Mouse (Mus musculus): ENCODE results near the gene Tmem265. TPM values are rescaled to one million over a fixed set of nuclear protein-coding genes. Genes with fewer than 3 reads are reported as not detected.

The Tmem265 gene
- 3.3 and 4.0 TPM in 2 replicates for polyA plus RNA-seq (2015; fragmentation: Nextera tagmentation; extraction: Ambion mirVana)

GRCm38 (mm10) chr7:127561340-127561858 lies at the start of gene Tmem265:
TSS of gene Tmem265 (plus strand) at chr7:127561390.
- Histone ChIP-seq H3K36me3 (peaks cover 87% of the 10 kb centered on the region), H3K27ac (no peak within 1 kb of the TSS; the same call in 1 of the 2 replicates), H3K9ac (no peak within 1 kb of the TSS), H3K4me3 (replicated peaks) (no peak within 1 kb of the TSS), H3K27me3 (no peaks in the 10 kb centered on the region), H3K4me1 (replicated peaks) (no peaks in the 10 kb centered on the region), H3K9me3 (replicated peaks) (no peaks in the 10 kb centered on the region), H3K4me2 (no peak within 1 kb of the TSS)
- ATAC-seq (ENCODE audit: low read depth): no peak
- WGBS (ENCODE audit: insufficient replicate concordance): 82% methylated on average over 5 of the region's 5 CpGs
- no peak for DNase-seq

GRCm38 (mm10) chr7:127511808-127512230 lies 49.4 kb upstream of the Tmem265 start, which contains the start of gene Srcap:
TSS of gene Srcap (plus strand) at chr7:127511983.
- peaks cover 43% of the 10 kb centered on the region for H3K4me1 ChIP-seq (replicated peaks)
- 1% methylated on average over 37 of the region's 37 CpGs for WGBS (ENCODE audit: insufficient replicate concordance)
- peak within 1 kb of the TSS; percentile 96 for H3K4me3 ChIP-seq (replicated peaks)
- peak within 1 kb of the TSS; percentile 92 for H3K4me2 ChIP-seq
- ATAC-seq (ENCODE audit: low read depth) (peak; percentile 95), DNase-seq (peak; percentile 97)
- H3K27ac ChIP-seq: peak within 1 kb of the TSS; percentile 96
- peak within 1 kb of the TSS; percentile 95 for H3K9ac ChIP-seq
- H3K9me3 ChIP-seq (replicated peaks): no peaks in the 10 kb centered on the region
- H3K36me3 ChIP-seq: peaks cover 30% of the 10 kb centered on the region
- no peaks in the 10 kb centered on the region for H3K27me3 ChIP-seq

- peak overlapping the region; percentile 92 for H3K4me2 ChIP-seq
- peaks cover 36% of the 10 kb centered on the region for H3K36me3 ChIP-seq
- H3K27me3 ChIP-seq: no peaks in the 10 kb centered on the region
- H3K4me1 ChIP-seq (replicated peaks): peaks cover 43% of the 10 kb centered on the region
- peak; percentile 90 for DNase-seq
- ATAC-seq (ENCODE audit: low read depth): peak; percentile 81
- peak overlapping the region; percentile 96 for H3K4me3 ChIP-seq (replicated peaks)
- WGBS (ENCODE audit: insufficient replicate concordance): under 1% methylated on average over 68 of the region's 93 CpGs
- peak overlapping the region; percentile 96 for H3K27ac ChIP-seq
- H3K9ac ChIP-seq: peak overlapping the region; percentile 95
- H3K9me3 ChIP-seq (replicated peaks): no peaks in the 10 kb centered on the region
Measured at GRCm38 (mm10) chr7:127512231-127513015, 48.8 kb upstream of the Tmem265 start.

GRCm38 (mm10) chr7:127513016-127513390 lies 48.2 kb upstream of the Tmem265 start:
- ATAC-seq (ENCODE audit: low read depth) (no peak; the same call in 1 of the 2 replicates), DNase-seq (peak; percentile 29)
- Histone ChIP-seq H3K36me3 (peaks cover 42% of the 10 kb centered on the region), H3K9ac (peak overlapping the region; percentile 95), H3K27me3 (no peaks in the 10 kb centered on the region), H3K4me1 (replicated peaks) (peaks cover 43% of the 10 kb centered on the region), H3K27ac (peak overlapping the region; percentile 96), H3K9me3 (replicated peaks) (no peaks in the 10 kb centered on the region), H3K4me3 (replicated peaks) (peak overlapping the region; percentile 96), H3K4me2 (peak overlapping the region; percentile 92)
- 15% methylated on average over 8 of the region's 8 CpGs for WGBS (ENCODE audit: insufficient replicate concordance)

GRCm38 (mm10) chr7:127513781-127514180 lies 47.4 kb upstream of the Tmem265 start:
- 80% methylated on average over 3 of the region's 3 CpGs for WGBS (ENCODE audit: insufficient replicate concordance)
- peak overlapping the region; percentile 92 for H3K4me2 ChIP-seq
- peak overlapping the region; percentile 0; the same call in 1 of the 2 replicates for H3K27ac ChIP-seq
- H3K9me3 ChIP-seq (replicated peaks): no peaks in the 10 kb centered on the region
- H3K27me3 ChIP-seq: no peaks in the 10 kb centered on the region
- H3K36me3 ChIP-seq: peaks cover 50% of the 10 kb centered on the region
- no peak for DNase-seq
- H3K9ac ChIP-seq: peak overlapping the region; percentile 95
- H3K4me3 ChIP-seq (replicated peaks): peak overlapping the region; percentile 96
- H3K4me1 ChIP-seq (replicated peaks): peaks cover 43% of the 10 kb centered on the region
- ATAC-seq (ENCODE audit: low read depth): no peak

- 84% methylated on average over 7 of the region's 7 CpGs for WGBS (ENCODE audit: insufficient replicate concordance)
- ATAC-seq (ENCODE audit: low read depth): no peak
- H3K4me3 ChIP-seq (replicated peaks): no peak overlapping the region
- peaks cover 69% of the 10 kb centered on the region for H3K36me3 ChIP-seq
- no peaks in the 10 kb centered on the region for H3K27me3 ChIP-seq
- no peak overlapping the region for H3K27ac ChIP-seq
- H3K9me3 ChIP-seq (replicated peaks): no peaks in the 10 kb centered on the region
- H3K4me1 ChIP-seq (replicated peaks): peaks cover 39% of the 10 kb centered on the region
- no peak for DNase-seq
- H3K4me2 ChIP-seq: no peak overlapping the region
- H3K9ac ChIP-seq: no peak overlapping the region
Measured at GRCm38 (mm10) chr7:127515846-127516245, 45.3 kb upstream of the Tmem265 start.

GRCm38 (mm10) chr7:127516344-127516743 lies 44.8 kb upstream of the Tmem265 start:
- Histone ChIP-seq H3K9me3 (replicated peaks) (no peaks in the 10 kb centered on the region), H3K4me2 (no peak overlapping the region), H3K4me3 (replicated peaks) (no peak overlapping the region), H3K4me1 (replicated peaks) (peaks cover 34% of the 10 kb centered on the region), H3K9ac (no peak overlapping the region), H3K27me3 (no peaks in the 10 kb centered on the region), H3K27ac (no peak overlapping the region), H3K36me3 (peaks cover 74% of the 10 kb centered on the region)
- 85% methylated on average over 7 of the region's 7 CpGs for WGBS (ENCODE audit: insufficient replicate concordance)
- ATAC-seq (ENCODE audit: low read depth) (no peak), DNase-seq (no peak)

GRCm38 (mm10) chr7:127519284-127519683 lies 41.9 kb upstream of the Tmem265 start, which contains the start of gene Gm42715:
TSS of gene Gm42715 (plus strand) at chr7:127519584.
- WGBS (ENCODE audit: insufficient replicate concordance): 85% methylated on average over 3 of the region's 3 CpGs
- Histone ChIP-seq H3K9me3 (replicated peaks) (no peaks in the 10 kb centered on the region), H3K27ac (no peak within 1 kb of the TSS), H3K4me3 (replicated peaks) (no peak within 1 kb of the TSS), H3K4me1 (replicated peaks) (peaks cover 16% of the 10 kb centered on the region; the same call in 1 of the 2 replicates), H3K9ac (no peak within 1 kb of the TSS), H3K4me2 (no peak within 1 kb of the TSS), H3K36me3 (peaks cover 96% of the 10 kb centered on the region), H3K27me3 (no peaks in the 10 kb centered on the region)
- ATAC-seq (ENCODE audit: low read depth) (no peak), DNase-seq (no peak)

- WGBS (ENCODE audit: insufficient replicate concordance): 94% methylated on average over 3 of the region's 3 CpGs
- no peak for DNase-seq
- ATAC-seq (ENCODE audit: low read depth): no peak
- H3K9me3 ChIP-seq (replicated peaks): no peaks in the 10 kb centered on the region
- H3K9ac ChIP-seq: no peak overlapping the region
- no peak overlapping the region for H3K27ac ChIP-seq
- H3K4me2 ChIP-seq: no peak overlapping the region
- no peaks in the 10 kb centered on the region for H3K27me3 ChIP-seq
- H3K4me3 ChIP-seq (replicated peaks): no peak overlapping the region
- H3K36me3 ChIP-seq: peaks cover 96% of the 10 kb centered on the region
- no peaks in the 10 kb centered on the region for H3K4me1 ChIP-seq (replicated peaks)
Measured at GRCm38 (mm10) chr7:127541671-127542070, 19.5 kb upstream of the Tmem265 start.

- no peak for DNase-seq
- Histone ChIP-seq H3K27me3 (no peaks in the 10 kb centered on the region), H3K4me1 (replicated peaks) (no peaks in the 10 kb centered on the region), H3K9me3 (replicated peaks) (no peaks in the 10 kb centered on the region), H3K4me2 (no peak overlapping the region), H3K4me3 (replicated peaks) (no peak overlapping the region), H3K9ac (no peak overlapping the region), H3K36me3 (peaks cover 86% of the 10 kb centered on the region), H3K27ac (no peak overlapping the region)
- 87% methylated on average over 15 of the region's 15 CpGs for WGBS (ENCODE audit: insufficient replicate concordance)
- ATAC-seq (ENCODE audit: low read depth): no peak
Measured at GRCm38 (mm10) chr7:127549116-127549835, 11.9 kb upstream of the Tmem265 start.

GRCm38 (mm10) chr7:127551558-127551957 lies 9.6 kb upstream of the Tmem265 start:
- Histone ChIP-seq H3K4me3 (replicated peaks) (no peak overlapping the region), H3K9ac (no peak overlapping the region), H3K27ac (no peak overlapping the region), H3K27me3 (no peaks in the 10 kb centered on the region), H3K4me2 (no peak overlapping the region), H3K4me1 (replicated peaks) (no peaks in the 10 kb centered on the region), H3K36me3 (peaks cover 87% of the 10 kb centered on the region), H3K9me3 (replicated peaks) (no peaks in the 10 kb centered on the region)
- no peak for ATAC-seq (ENCODE audit: low read depth)
- 87% methylated on average over 8 of the region's 8 CpGs for WGBS (ENCODE audit: insufficient replicate concordance)
- no peak for DNase-seq

All from liver, embryonic 13.5 days (tissue).